Mouse (Mus musculus) lung, adult 2 months (tissue): ENCODE measurements around the gene Epha4. TPM values are rescaled to one million over a fixed set of nuclear protein-coding genes. Genes with fewer than 3 reads are reported as not detected.

Source experiments
- DNase-seq: peaks from one replicate; pipeline ENCODE4 v3.0.0; 2022
- H3K4me1 ChIP-seq: fragments of 200-500 bp; 2 replicates; pipeline ENCODE4 v1.6.1; 2011; ENCODE audit warnings: low read length; ENCODE audit not compliant: control insufficient read depth, insufficient read depth
- H3K4me3 ChIP-seq: fragments of 200-500 bp; replicated peaks from 2 replicates; pipeline ENCODE3; 2011; ENCODE audit warnings: low read depth, mild to moderate bottlenecking, control low read depth, low read length; ENCODE audit errors: extremely low read depth
- CTCF ChIP-seq: fragments of 200-500 bp; IDR thresholded peaks from 2 replicates; pipeline ENCODE4 v1.5.1; 2011; ENCODE audit warnings: mild to moderate bottlenecking, low read length, control low read depth; ENCODE audit not compliant: insufficient read depth
- POLR2A ChIP-seq: fragments of 200-500 bp; IDR thresholded peaks from 2 replicates; pipeline ENCODE4 v1.6.1; 2011; ENCODE audit warnings: low read depth, mild to moderate bottlenecking, control low read depth, low read length, borderline replicate concordance; ENCODE audit errors: extremely low read depth
- WGBS: fragments of 180-500 bp; shearing (Covaris S2); methylation state at CpG from one replicate; pipeline ENCODE4 v1.1.7; 2018; 5-methylcytosine and 5-hydroxymethylcytosine counted together
- polyA plus RNA-seq: library from polyadenylated mRNA; depleted of rRNA; stranded (reverse); fragments of >200 nt; gene quantifications from 2 replicates; pipeline ENCODE4 v1.2.3, GENCODE M21; 2012

Epha4 gene
- polyA plus RNA-seq, 1 experiment, result 20.6 TPM

- DNase-seq, result no peak
- 63% methylated on average over 5 of the region's 5 CpGs for WGBS
- TF ChIP-seq POLR2A, result no peak
- Histone ChIP-seq H3K4me3 (no peak overlapping the region), H3K4me1 (no peaks in the 10 kb centered on the region)
These were observed 175.2 kb downstream of the Epha4 start for GRCm38 (mm10) chr1:77339701-77340100.

GRCm38 (mm10) chr1:77338346-77338745 is 176.5 kb downstream of the Epha4 start:
- 38% methylated on average over 6 of the region's 6 CpGs for WGBS
- no peak for TF ChIP-seq CTCF
- no peak for TF ChIP-seq POLR2A
- no peak for DNase-seq
- H3K4me1 ChIP-seq, result no peaks in the 10 kb centered on the region
- H3K4me3 ChIP-seq, result no peak overlapping the region

GRCm38 (mm10) chr1:77336937-77337336 is 178.0 kb downstream of the Epha4 start:
- H3K4me1 ChIP-seq, result no peaks in the 10 kb centered on the region
- no peak overlapping the region for H3K4me3 ChIP-seq
- TF ChIP-seq POLR2A (no peak), CTCF (no peak)
- 71% methylated on average over 7 of the region's 7 CpGs for WGBS
- no peak for DNase-seq

- DNase-seq, result no peak
- no peak overlapping the region for H3K4me3 ChIP-seq
- TF ChIP-seq CTCF (no peak), POLR2A (no peak)
- WGBS, result 27% methylated on average over 4 of the region's 4 CpGs
- H3K4me1 ChIP-seq, result no peaks in the 10 kb centered on the region; the same call in 1 of the 2 replicates
These were observed 196.2 kb downstream of the Epha4 start for GRCm38 (mm10) chr1:77318597-77319127.
